Mouse (Mus musculus) olfactory bulb, adult 2 months (tissue): ENCODE measurements around the gene Ccl17.

ENCODE experiments used
- CTCF ChIP-seq: fragments of 200-500 bp; IDR thresholded peaks from 2 replicates; pipeline ENCODE4 v1.5.1; 2012; ENCODE audit warnings: low read depth, mild to moderate bottlenecking, low read length, moderate library complexity; ENCODE audit not compliant: insufficient read depth
- POLR2A ChIP-seq: fragments of 200-500 bp; IDR thresholded peaks from 2 replicates; pipeline ENCODE4 v1.6.1; 2012; ENCODE audit warnings: mild to moderate bottlenecking, low read depth, low read length, moderate library complexity; ENCODE audit not compliant: insufficient read depth

- TF ChIP-seq CTCF (no peak), POLR2A (peak; percentile 93)
Observed at GRCm38 (mm10) chr8:94837662-94838574, 27.7 kb downstream of the Ccl17 start, which contains the start of the genes Coq9 and Ciapin1.
